ENCODE assay signal across 12 mouse cellular contexts in the genomic region with DNA sequence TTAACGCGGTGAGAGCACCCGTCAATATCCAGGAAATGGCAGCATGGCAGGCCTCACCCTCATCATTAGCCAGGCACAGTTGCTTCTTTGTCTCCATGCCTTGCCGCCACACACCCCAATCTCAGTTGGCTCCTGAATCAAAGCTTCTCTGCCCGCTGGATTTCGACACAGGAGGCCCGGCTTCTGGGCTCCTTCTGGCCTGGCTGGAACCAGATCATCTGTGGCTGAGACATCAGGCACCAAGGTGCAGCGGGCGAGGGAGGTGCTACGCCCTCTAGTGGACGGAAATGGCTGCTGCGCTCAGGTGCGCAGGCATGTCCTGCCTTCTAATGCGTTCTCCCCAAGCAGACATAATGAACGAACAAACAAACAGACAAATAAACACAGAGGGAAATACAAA.
A peak's percentile ranks its signal among the peaks of the same experiment; 100 is the strongest.
DNase-seq lines count a peak whose midpoint lies in the region; ATAC-seq and TF ChIP-seq lines count a peak whose summit lies in the region.
"Had no signal": no experiment of that assay in that cellular context is flagged by ENCODE, and none has a peak within 500 bp of the region (broad histone marks: within the 10 kb centered on the region; RNA-seq: fewer than 3 reads in every experiment).

No protein-coding gene starts in this region.

- no peak for TF ChIP-seq POLR2A in brain, embryonic 14.5 days (IDR thresholded peaks at IDR 0.05; ENCODE audit: borderline replicate concordance, extremely low read depth, insufficient read depth, insufficient read length, poor library complexity, severe bottlenecking)

- no peaks in the 10 kb centered on the region for H3K4me1 ChIP-seq in forebrain, postnatal 0 days (ENCODE audit: insufficient read depth)
- peaks cover 9% of the 10 kb centered on the region for H3K4me1 ChIP-seq in forebrain, embryonic 15.5 days
- H3K4me1 ChIP-seq in stomach, postnatal 0 days (replicated peaks; ENCODE audit: control insufficient read depth, insufficient read depth) = no peaks in the 10 kb centered on the region

- DNase-seq in forebrain, postnatal 0 days = peak; percentile 33
- DNase-seq in right cerebral cortex, postnatal 10 days (ENCODE audit: low spot score in 2 of 2) = peak; percentile 38 to 50
- DNase-seq in right cerebral cortex, postnatal 14 days = no peak
- DNase-seq in brain, embryonic 14.5 days (ENCODE audit: low read depth) = peak; percentile 43
- peak; percentile 22 for DNase-seq in stomach, postnatal 0 days (ENCODE audit: low spot score)
- DNase-seq in spleen, adult 12 weeks (ENCODE audit: low spot score) = no peak
- DNase-seq: gastrocnemius, postnatal 36 days; left cerebral cortex, postnatal 4 days had no signal

- H3K27ac ChIP-seq in forebrain, postnatal 0 days (ENCODE audit: low read depth, low read length) = no peak overlapping the region
- no peak overlapping the region for H3K27ac ChIP-seq in forebrain, embryonic 15.5 days (replicated peaks)
- H3K27ac ChIP-seq in stomach, postnatal 0 days (replicated peaks) = no peak overlapping the region
- H3K27ac ChIP-seq: midbrain, embryonic 15.5 days had no signal

- no peaks in the 10 kb centered on the region for H3K27me3 ChIP-seq in forebrain, postnatal 0 days (ENCODE audit: insufficient read depth, low read length)
- H3K27me3 ChIP-seq in forebrain, embryonic 15.5 days = no peaks in the 10 kb centered on the region
- no peaks in the 10 kb centered on the region for H3K27me3 ChIP-seq in stomach, postnatal 0 days (ENCODE audit: control insufficient read depth, insufficient read depth, low read length)
- H3K27me3 ChIP-seq: midbrain, embryonic 15.5 days had no signal

- H3K9me3 ChIP-seq in forebrain, postnatal 0 days (ENCODE audit: low read length) = no peaks in the 10 kb centered on the region
- H3K9me3 ChIP-seq in forebrain, embryonic 15.5 days = no peaks in the 10 kb centered on the region
- H3K9me3 ChIP-seq in stomach, postnatal 0 days (ENCODE audit: control insufficient read depth, low read length) = no peaks in the 10 kb centered on the region
- H3K9me3 ChIP-seq: midbrain, embryonic 15.5 days had no signal

- H3K9ac ChIP-seq in forebrain, postnatal 0 days = no peak overlapping the region
- no peak overlapping the region for H3K9ac ChIP-seq in forebrain, embryonic 15.5 days (replicated peaks)
- no peak overlapping the region for H3K9ac ChIP-seq in stomach, postnatal 0 days (ENCODE audit: low read length)
- H3K9ac ChIP-seq: midbrain, embryonic 15.5 days had no signal

- no peak overlapping the region for H3K4me2 ChIP-seq in forebrain, postnatal 0 days (ENCODE audit: low read depth)
- H3K4me2 ChIP-seq in forebrain, embryonic 15.5 days (replicated peaks) = no peak overlapping the region
- H3K4me2 ChIP-seq in stomach, postnatal 0 days (replicated peaks; ENCODE audit: low read depth) = no peak overlapping the region
- H3K4me2 ChIP-seq: midbrain, embryonic 15.5 days had no signal

- TF ChIP-seq CTCF in forebrain, postnatal 0 days (IDR thresholded peaks at IDR 0.05; ENCODE audit: low read depth) = peak; percentile 55
- peak; percentile 63 for TF ChIP-seq CTCF in brain, embryonic 14.5 days (IDR thresholded peaks at IDR 0.05; ENCODE audit: borderline replicate concordance, extremely low read depth, insufficient read depth, insufficient read length)
- peak; percentile 67 for TF ChIP-seq CTCF in stomach, postnatal 0 days (IDR thresholded peaks at IDR 0.05; ENCODE audit: low read depth)

- TF ChIP-seq EP300 in stomach, postnatal 0 days (optimal IDR thresholded peaks at IDR 0.05) = no peak

- 45% methylated on average over 15 of the region's 15 CpGs for WGBS in forebrain, postnatal 0 days
- WGBS in forebrain, embryonic 15.5 days = 55% methylated on average over 15 of the region's 15 CpGs
- 57% methylated on average over 15 of the region's 15 CpGs for WGBS in stomach, postnatal 0 days

- H3K4me3 ChIP-seq in forebrain, postnatal 0 days (ENCODE audit: low read depth, low read length) = no peak overlapping the region
- no peak overlapping the region for H3K4me3 ChIP-seq in forebrain, embryonic 15.5 days
- no peak overlapping the region for H3K4me3 ChIP-seq in stomach, postnatal 0 days (ENCODE audit: low read depth, low read length)
- H3K4me3 ChIP-seq: midbrain, embryonic 15.5 days had no signal

- peak; percentile 25; the same call in 1 of the 2 replicates for ATAC-seq in forebrain, postnatal 0 days
- ATAC-seq in forebrain, embryonic 15.5 days (replicated peaks) = no peak
- 0 out of 2 replicates have a peak, but pooled peaks have one; percentile 22 for ATAC-seq in stomach, postnatal 0 days (ENCODE audit: low FRiP score, low TSS enrichment)
- ATAC-seq in frontal cortex, adult (ENCODE audit: low TSS enrichment) = no peak
- ATAC-seq: inflammation-experienced regulatory T-cells, adult 6 months; midbrain, embryonic 15.5 days had no signal

- no peaks in the 10 kb centered on the region for H3K36me3 ChIP-seq in forebrain, postnatal 0 days (ENCODE audit: insufficient read depth)
- no peaks in the 10 kb centered on the region for H3K36me3 ChIP-seq in forebrain, embryonic 15.5 days
- H3K36me3 ChIP-seq in stomach, postnatal 0 days (ENCODE audit: control insufficient read depth, insufficient read depth, low read length) = no peaks in the 10 kb centered on the region
- H3K36me3 ChIP-seq: midbrain, embryonic 15.5 days had no signal

Comparison
In these comparisons a context has a peak if more than half of its experiments do, and no peak if none do; other contexts are left out.
1. ATAC-seq: peak in forebrain, postnatal 0 days (single experiment) and stomach, postnatal 0 days (single experiment); none in forebrain, embryonic 15.5 days (single experiment) and frontal cortex, adult (single experiment).
2. DNase-seq: peak in forebrain, postnatal 0 days (single experiment), right cerebral cortex, postnatal 10 days (2 of 2), brain, embryonic 14.5 days (single experiment) and stomach, postnatal 0 days (single experiment); none in right cerebral cortex, postnatal 14 days (single experiment) and spleen, adult 12 weeks (single experiment).
3. Peak in every context shown above with its lines, with median percentiles within 50 percentile points of each other: CTCF ChIP-seq.